Mouse (Mus musculus): ENCODE measurements at regions not wholly inside any gene's neighbourhood (a gene's known extent, or its start where the extent isn't known, plus 50 kb on each side); places are given as distances from the start of the nearest gene placed in this dataset.
A peak's percentile ranks its signal among the peaks of the same experiment; 100 is the strongest.

DNA sequence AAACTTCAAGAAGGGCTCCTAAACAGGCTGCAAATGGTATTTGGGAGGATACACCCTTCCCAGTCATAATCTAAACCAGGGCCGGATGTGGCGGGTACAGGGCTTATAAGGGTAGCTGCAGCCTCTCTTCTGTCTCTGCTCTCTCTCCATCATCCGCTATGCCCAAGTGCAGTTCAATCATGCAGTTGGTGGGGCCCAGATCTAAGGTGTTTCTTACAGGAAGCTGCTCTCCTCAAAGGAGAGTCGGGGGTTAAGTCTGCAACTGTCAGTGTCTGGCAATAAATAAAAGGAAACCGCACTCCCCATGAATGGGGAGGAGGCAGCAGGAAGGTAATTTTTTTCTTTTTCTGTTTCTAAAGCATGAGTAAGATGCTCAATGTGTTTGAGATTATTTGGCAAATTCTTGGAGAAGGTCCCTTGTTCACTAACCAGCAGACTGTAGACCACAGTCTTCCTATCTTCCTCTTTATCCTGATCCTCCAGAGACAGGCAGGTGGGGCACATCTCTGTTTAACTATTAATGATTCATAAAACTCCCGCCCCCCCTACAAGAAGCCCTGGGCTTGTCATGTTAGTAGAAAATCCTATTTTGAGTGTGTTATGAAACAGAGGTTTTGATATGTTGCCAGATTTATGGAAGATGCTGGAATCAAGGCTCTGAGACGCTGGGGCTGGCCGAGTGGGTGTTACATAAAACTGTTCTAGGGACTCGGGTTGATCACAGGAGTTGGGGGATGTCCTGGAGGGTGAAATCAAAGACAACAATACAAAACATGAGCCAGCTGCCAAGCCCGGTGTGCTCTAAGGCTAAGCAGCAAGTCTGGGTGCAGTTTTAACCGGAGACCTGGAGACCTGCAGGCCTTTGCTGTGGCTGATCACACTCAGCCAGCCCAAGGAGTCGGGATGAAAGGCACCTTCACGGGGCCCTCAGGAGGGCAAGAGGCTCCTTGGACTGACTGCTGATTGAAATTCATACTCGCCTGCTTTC, 69.3 kb upstream of the Irf2bp2 start:
- peak; percentile 56 for DNase-seq (ENCODE audit: low read depth, low spot score)
- H3K9ac ChIP-seq (ENCODE audit: control insufficient read depth, low read depth, low read length, poor library complexity, severe bottlenecking) = 0 out of 2 replicates have a peak overlapping the region, but pooled peaks have one; percentile 4
- H3K4me3 ChIP-seq (ENCODE audit: control insufficient read depth in 1 of 2, insufficient read depth in 1 of 2, low read depth in 2 of 2, low read length in 2 of 2) = no peak overlapping the region
- H3K9me3 ChIP-seq (replicated peaks; ENCODE audit: insufficient read depth, low read length) = no peaks in the 10 kb centered on the region
- peaks cover 0 to 30% of the 10 kb centered on the region in 2 experiments; a peak in 2 of 4 replicates for H3K36me3 ChIP-seq (ENCODE audit: control insufficient read depth in 1 of 2, insufficient read depth in 2 of 2, low read length in 2 of 2)
- H3K27ac ChIP-seq (ENCODE audit: control insufficient read depth, low read depth, low read length) = peak overlapping the region; percentile 20; the same call in 1 of the 2 replicates
- no peaks in the 10 kb centered on the region for H3K79me2 ChIP-seq (ENCODE audit: control insufficient read depth, insufficient read depth, low read length, poor library complexity)
- H3K4me1 ChIP-seq (ENCODE audit: control insufficient read depth in 1 of 2, insufficient read depth in 2 of 2, low read length in 2 of 2) = peaks cover 12 to 42% of the 10 kb centered on the region in 2 experiments
- no peaks in the 10 kb centered on the region for H3K27me3 ChIP-seq (ENCODE audit: control insufficient read depth in 1 of 2, insufficient read depth in 2 of 2, low read length in 2 of 2)
- TF ChIP-seq GATA1 (IDR thresholded peaks at IDR 0.05; ENCODE audit: low read depth, low read length) = peak; percentile 30; the same call in 1 of the 2 replicates
- TF ChIP-seq ZNF384 (IDR thresholded peaks at IDR 0.05; ENCODE audit: low read depth, low read length) = peak; percentile 62
- no peak for TF ChIP-seq USF1 (IDR thresholded peaks at IDR 0.05; ENCODE audit: low read depth, low read length)
- TF ChIP-seq EP300 (IDR thresholded peaks at IDR 0.05; ENCODE audit: low read depth in 1 of 2, low read length in 2 of 2) = peak in 1 of 2 experiments; percentile 32; a peak in 1 of 4 replicates
- TF ChIP-seq TCF12 (IDR thresholded peaks at IDR 0.05; ENCODE audit: low read depth, low read length) = no peak
- TF ChIP-seq JUND (IDR thresholded peaks at IDR 0.05; ENCODE audit: low read depth, low read length) = no peak
- no peak for TF ChIP-seq KAT2A (conservative IDR thresholded peaks at IDR 0.05; ENCODE audit: low read depth, low read length)

DNA sequence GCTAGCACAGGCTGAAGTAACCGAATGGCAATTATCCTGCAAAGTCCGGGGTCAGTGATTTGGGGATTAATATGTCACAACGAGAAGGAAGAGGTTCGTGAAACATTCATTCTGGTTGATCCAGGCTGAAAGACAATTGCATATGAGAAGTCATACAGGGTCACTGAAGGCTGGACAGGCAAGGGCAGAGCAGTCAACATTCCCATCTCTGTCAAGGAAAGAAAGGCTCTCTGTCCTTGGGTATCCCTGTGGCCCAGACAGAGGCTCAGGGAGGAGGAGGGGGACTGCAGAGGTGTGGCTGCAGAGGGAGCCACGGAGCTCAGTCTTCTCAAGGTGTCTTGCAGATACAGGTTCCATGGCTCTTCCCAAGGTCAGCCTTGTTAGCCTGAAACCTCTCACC, 68.4 kb upstream of the Irf2bp2 start:
- Histone ChIP-seq H3K27me3 (ENCODE audit: control insufficient read depth in 1 of 2, insufficient read depth in 2 of 2, low read length in 2 of 2) (no peaks in the 10 kb centered on the region), H3K79me2 (ENCODE audit: control insufficient read depth, insufficient read depth, low read length, poor library complexity) (no peaks in the 10 kb centered on the region), H3K9ac (ENCODE audit: control insufficient read depth, low read depth, low read length, poor library complexity, severe bottlenecking) (no peak overlapping the region), H3K4me3 (ENCODE audit: control insufficient read depth in 1 of 2, insufficient read depth in 1 of 2, low read depth in 2 of 2, low read length in 2 of 2) (no peak overlapping the region), H3K4me1 (ENCODE audit: control insufficient read depth in 1 of 2, insufficient read depth in 2 of 2, low read length in 2 of 2) (peaks cover 12 to 38% of the 10 kb centered on the region in 2 experiments), H3K36me3 (ENCODE audit: control insufficient read depth in 1 of 2, insufficient read depth in 2 of 2, low read length in 2 of 2) (peaks cover 0 to 25% of the 10 kb centered on the region in 2 experiments; a peak in 2 of 4 replicates), H3K9me3 (replicated peaks; ENCODE audit: insufficient read depth, low read length) (no peaks in the 10 kb centered on the region), H3K27ac (ENCODE audit: control insufficient read depth, low read depth, low read length) (no peak overlapping the region; the same call in 1 of the 2 replicates)
- TF ChIP-seq SIN3A (IDR thresholded peaks at IDR 0.05; ENCODE audit: low read length) (no peak), ZMIZ1 (IDR thresholded peaks at IDR 0.05; ENCODE audit: low read depth, low read length) (no peak)
- DNase-seq (ENCODE audit: low read depth, low spot score) = no peak

GRCm38 (mm10) chr8:126661511-126662142, 67.8 kb upstream of the Irf2bp2 start:
- Histone ChIP-seq H3K36me3 (ENCODE audit: control insufficient read depth in 1 of 2, insufficient read depth in 2 of 2, low read length in 2 of 2) (peaks cover 0 to 22% of the 10 kb centered on the region in 2 experiments; a peak in 2 of 4 replicates), H3K27ac (ENCODE audit: control insufficient read depth, low read depth, low read length) (no peak overlapping the region), H3K27me3 (ENCODE audit: control insufficient read depth in 1 of 2, insufficient read depth in 2 of 2, low read length in 2 of 2) (no peaks in the 10 kb centered on the region; a peak in 1 of 4 replicates), H3K79me2 (ENCODE audit: control insufficient read depth, insufficient read depth, low read length, poor library complexity) (no peaks in the 10 kb centered on the region), H3K4me1 (ENCODE audit: control insufficient read depth in 1 of 2, insufficient read depth in 2 of 2, low read length in 2 of 2) (peaks cover 12 to 34% of the 10 kb centered on the region in 2 experiments), H3K9ac (ENCODE audit: control insufficient read depth, low read depth, low read length, poor library complexity, severe bottlenecking) (no peak overlapping the region; the same call in 1 of the 2 replicates), H3K9me3 (replicated peaks; ENCODE audit: insufficient read depth, low read length) (no peaks in the 10 kb centered on the region), H3K4me3 (ENCODE audit: control insufficient read depth in 1 of 2, insufficient read depth in 1 of 2, low read depth in 2 of 2, low read length in 2 of 2) (peak overlapping the region; percentile 47 to 66)
- DNase-seq (ENCODE audit: low read depth, low spot score) = no peak
- TF ChIP-seq TCF12 (IDR thresholded peaks at IDR 0.05; ENCODE audit: low read depth, low read length) (peak; percentile 55), SIN3A (IDR thresholded peaks at IDR 0.05; ENCODE audit: low read length) (0 out of 2 replicates have a peak, but pooled peaks have one; percentile 32), EP300 (IDR thresholded peaks at IDR 0.05; ENCODE audit: low read depth in 1 of 2, low read length in 2 of 2) (peak; percentile 34 to 40; a peak in 2 of 4 replicates), POLR2AphosphoS5 (IDR thresholded peaks at IDR 0.05; ENCODE audit: borderline replicate concordance, low read depth, low read length) (no peak), GATA1 (IDR thresholded peaks at IDR 0.05; ENCODE audit: low read depth, low read length) (peak; percentile 39), ETS1 (IDR thresholded peaks at IDR 0.05; ENCODE audit: low read depth, low read length) (no peak; the same call in 1 of the 2 replicates)
